Mouse (Mus musculus) liver, embryonic 12.5 days (tissue): Measurements from ENCODE around the gene Cygb. TPM values are rescaled to one million over a fixed set of nuclear protein-coding genes. Genes with fewer than 3 reads are reported as not detected.

Experiments used
- ATAC-seq: fragments of 200-750 bp; cut with Nextera tagmentation; 2 replicates; pipeline ENCODE4 v1.8.0; 2017; ENCODE audit warnings: moderate number of reproducible peaks, mild to moderate bottlenecking, moderate library complexity
- H3K27ac ChIP-seq: fragments of 300-500 bp; sonication (generic); 2 replicates; pipeline ENCODE4 v1.5.1; 2016; ENCODE audit warnings: mild to moderate bottlenecking
- H3K27me3 ChIP-seq: fragments of 300-500 bp; sonication (generic); replicated peaks from 2 replicates; pipeline ENCODE4 v1.6.1; 2016; ENCODE audit warnings: mild to moderate bottlenecking, moderate library complexity
- H3K36me3 ChIP-seq: fragments of 300-500 bp; sonication (generic); 2 replicates; pipeline ENCODE4 v1.6.1; 2016; ENCODE audit warnings: mild to moderate bottlenecking, moderate library complexity
- H3K4me1 ChIP-seq: fragments of 300-500 bp; sonication (generic); 2 replicates; pipeline ENCODE4 v1.6.1; 2016
- H3K4me2 ChIP-seq: fragments of 300-500 bp; sonication (generic); 2 replicates; pipeline ENCODE4 v1.6.1; 2016; ENCODE audit warnings: mild to moderate bottlenecking, moderate library complexity
- H3K4me3 ChIP-seq: fragments of 300-500 bp; sonication (generic); 2 replicates; pipeline ENCODE4 v1.5.1; 2016; ENCODE audit warnings: mild to moderate bottlenecking, moderate library complexity
- H3K9ac ChIP-seq: fragments of 300-500 bp; sonication (generic); 2 replicates; pipeline ENCODE4 v1.6.1; 2016; ENCODE audit warnings: mild to moderate bottlenecking, moderate library complexity
- H3K9me3 ChIP-seq: fragments of 300-500 bp; sonication (generic); replicated peaks from 2 replicates; pipeline ENCODE4 v1.6.1; 2016; ENCODE audit warnings: mild to moderate bottlenecking, moderate library complexity
- WGBS: fragments of 180-500 bp; shearing (Covaris S2); methylation state at CpG from one replicate; pipeline ENCODE4 v1.1.7; 2016; ENCODE audit not compliant: insufficient replicate concordance; 5-methylcytosine and 5-hydroxymethylcytosine counted together
- polyA plus RNA-seq: library from polyadenylated mRNA; unstranded; fragments of >200 nt; fragmentation: Nextera tagmentation; extraction: Ambion mirVana; gene quantifications from 2 replicates; pipeline ENCODE4 v1.2.1, GENCODE M21; 2016

The Cygb gene
- polyA plus RNA-seq, 1 experiment from 2014 or later = 0.83 TPM

- Histone ChIP-seq H3K4me3 (no peak overlapping the region), H3K36me3 (peaks cover 76% of the 10 kb centered on the region), H3K27me3 (0 out of 2 replicates have a peak, but pooled peaks cover 16% of the 10 kb centered on the region), H3K4me2 (no peak overlapping the region), H3K27ac (no peak overlapping the region), H3K9me3 (no peaks in the 10 kb centered on the region), H3K4me1 (no peaks in the 10 kb centered on the region), H3K9ac (no peak overlapping the region)
- no peak for ATAC-seq
- 87% methylated on average over 15 of the region's 15 CpGs for WGBS
These were observed 54.9 kb downstream of the Cygb start for GRCm38 (mm10) chr11:116599230-116599629.

- Histone ChIP-seq H3K4me1 (no peaks in the 10 kb centered on the region), H3K9me3 (no peaks in the 10 kb centered on the region), H3K36me3 (peaks cover 65% of the 10 kb centered on the region), H3K27me3 (0 out of 2 replicates have a peak, but pooled peaks cover 19% of the 10 kb centered on the region), H3K4me2 (no peak overlapping the region), H3K9ac (no peak overlapping the region), H3K27ac (no peak overlapping the region), H3K4me3 (no peak overlapping the region)
- no peak for ATAC-seq
- 87% methylated on average over 8 of the region's 8 CpGs for WGBS
These were observed 55.9 kb downstream of the Cygb start for GRCm38 (mm10) chr11:116598193-116598592.

DNA sequence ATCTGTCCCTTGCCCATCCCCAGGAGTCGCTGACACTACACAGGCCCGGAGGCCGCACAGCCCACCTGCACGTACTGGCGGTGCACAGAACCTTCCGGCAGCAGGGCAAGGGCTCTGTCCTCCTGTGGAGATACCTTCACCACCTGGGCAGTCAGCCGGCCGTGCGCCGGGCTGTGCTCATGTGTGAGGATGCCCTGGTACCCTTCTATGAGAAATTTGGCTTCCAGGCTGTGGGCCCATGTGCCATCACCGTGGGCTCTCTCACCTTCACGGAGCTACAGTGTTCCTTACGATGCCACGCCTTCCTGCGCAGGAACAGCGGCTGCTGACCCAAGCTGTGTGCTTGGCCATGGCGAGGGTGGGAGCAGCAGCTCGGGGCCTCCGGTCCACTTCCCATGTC lies 57.3 kb downstream of the Cygb start:
- WGBS = 85% methylated on average over 19 of the region's 19 CpGs
- peaks cover 4% of the 10 kb centered on the region; the same call in 1 of the 2 replicates for H3K4me1 ChIP-seq
- H3K36me3 ChIP-seq = peaks cover 51% of the 10 kb centered on the region
- H3K9me3 ChIP-seq = no peaks in the 10 kb centered on the region
- H3K4me3 ChIP-seq = no peak overlapping the region
- 0 out of 2 replicates have a peak, but pooled peaks cover 19% of the 10 kb centered on the region for H3K27me3 ChIP-seq
- no peak overlapping the region for H3K4me2 ChIP-seq
- ATAC-seq = no peak
- H3K27ac ChIP-seq = no peak overlapping the region
- no peak overlapping the region for H3K9ac ChIP-seq

Other genes starting within 250 kb of the Cygb start
- 2.9 and 4.3 TPM in 2 replicates for gene Rnf157, start 241.3 kb downstream of the Cygb start, polyA plus RNA-seq
- gene Ubald2, start 220.2 kb downstream of the Cygb start, polyA plus RNA-seq = 32.3 and 32.6 TPM in 2 replicates
- gene Qrich2, start 188.1 kb downstream of the Cygb start, polyA plus RNA-seq = not detected in 2 replicates
- 69.9 and 77.1 TPM in 2 replicates for gene Prpsap1, start 160.1 kb downstream of the Cygb start, polyA plus RNA-seq
- 26.9 and 28.0 TPM in 2 replicates for gene Sphk1, start 123.4 kb downstream of the Cygb start, polyA plus RNA-seq
- 40.0 and 40.2 TPM in 2 replicates for gene Ube2o, start 72.9 kb downstream of the Cygb start, polyA plus RNA-seq
- gene Aanat, start 67.9 kb downstream of the Cygb start, polyA plus RNA-seq = not detected in 2 replicates
- gene Rhbdf2, start 27.3 kb downstream of the Cygb start, polyA plus RNA-seq = 8.0 and 8.5 TPM in 2 replicates
- gene Prcd, start 779 bp downstream of the Cygb start, polyA plus RNA-seq = 0.19 and 0.41 TPM in 2 replicates
- not detected in 2 replicates for gene St6galnac1, start 121.2 kb upstream of the Cygb start, polyA plus RNA-seq
- 6.9 and 7.2 TPM in 2 replicates for gene Mxra7, start 173.7 kb upstream of the Cygb start, polyA plus RNA-seq
- gene Mettl23, start 189.0 kb upstream of the Cygb start, polyA plus RNA-seq = 47.6 and 49.5 TPM in 2 replicates
- gene Jmjd6, start 189.1 kb upstream of the Cygb start, polyA plus RNA-seq = 58.2 and 61.6 TPM in 2 replicates
- gene Mfsd11, start 198.1 kb upstream of the Cygb start, polyA plus RNA-seq = 13.6 and 15.0 TPM in 2 replicates
- 801 and 808 TPM in 2 replicates for gene Srsf2, start 198.8 kb upstream of the Cygb start, polyA plus RNA-seq